Mouse (Mus musculus): ENCODE measurements around the gene Mast4.

The Mast4 gene

GRCm38 (mm10) chr13:103059995-103060652, 274.2 kb downstream of the Mast4 start:
- no peak for DNase-seq (ENCODE audit: low read depth, low spot score)

DNA sequence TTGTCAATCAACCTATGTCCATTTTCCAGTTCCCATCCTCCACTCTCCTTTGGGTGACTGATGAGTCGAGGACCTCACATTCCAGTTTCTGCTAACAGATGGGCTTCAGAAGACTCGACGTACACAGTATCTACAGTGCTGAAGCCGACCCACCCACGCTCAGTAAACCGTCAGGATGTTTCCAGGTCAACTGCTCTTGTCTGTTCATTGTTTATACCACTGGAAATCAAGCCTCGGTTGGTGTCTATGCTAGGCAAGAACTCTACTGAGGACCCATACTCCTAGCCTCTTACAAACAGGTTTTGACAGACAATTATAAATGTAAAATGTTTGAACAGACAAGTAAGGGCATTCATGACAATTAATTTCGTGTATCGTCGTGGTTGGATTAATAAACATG, 277.8 kb downstream of the Mast4 start:
- DNase-seq (ENCODE audit: low read depth, low spot score): no peak

GRCm38 (mm10) chr13:103052661-103053060, 281.6 kb downstream of the Mast4 start:
- DNase-seq (ENCODE audit: low read depth, low spot score): no peak

GRCm38 (mm10) chr13:103048954-103049353, 285.3 kb downstream of the Mast4 start:
- DNase-seq (ENCODE audit: low read depth, low spot score): no peak

DNA sequence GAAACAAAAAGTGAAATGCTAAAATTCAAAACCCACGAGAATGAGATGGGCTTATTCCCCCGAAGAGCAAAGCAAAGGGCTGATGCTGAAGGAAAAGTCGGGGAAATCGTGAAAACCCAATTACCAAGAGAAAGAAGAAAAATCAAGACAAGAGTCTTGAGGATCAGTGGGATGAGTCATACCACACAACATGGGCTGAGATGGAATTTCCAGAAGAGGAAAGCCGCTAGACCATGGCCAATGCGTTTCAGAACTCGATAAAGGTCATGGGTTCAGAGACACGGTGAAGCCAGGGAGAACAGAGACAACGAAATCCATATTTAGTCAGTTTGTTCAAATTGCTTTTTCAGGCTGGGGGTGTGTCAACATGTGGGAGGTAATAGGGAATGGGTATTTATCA, 290.6 kb downstream of the Mast4 start:
- no peak for DNase-seq (ENCODE audit: low read depth, low spot score)

- no peak for DNase-seq (ENCODE audit: low read depth, low spot score)
These were observed 291.3 kb downstream of the Mast4 start for GRCm38 (mm10) chr13:103043011-103043410.

DNA sequence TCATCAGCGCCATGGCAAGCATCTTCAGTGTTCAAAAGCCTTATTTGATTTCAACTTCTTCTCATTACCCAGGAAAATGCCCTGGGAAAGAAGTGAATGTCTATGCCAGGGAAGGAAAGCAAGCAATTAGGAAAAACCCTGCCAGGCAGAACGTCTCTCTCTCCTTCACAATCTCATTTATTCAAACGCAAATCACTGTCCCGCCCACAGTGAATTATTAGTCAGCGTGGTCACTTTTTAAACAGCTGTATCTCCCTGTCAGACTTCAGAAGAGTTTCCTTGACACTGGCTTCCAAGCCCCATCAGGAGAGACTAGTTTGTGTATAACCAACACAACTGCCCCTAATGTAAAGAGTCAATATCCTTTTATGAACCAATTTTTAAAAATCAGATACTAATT, 296.8 kb downstream of the Mast4 start:
- no peak for DNase-seq (ENCODE audit: low read depth, low spot score)

- DNase-seq (ENCODE audit: low read depth, low spot score): peak; percentile 10
These were observed 304.9 kb downstream of the Mast4 start for GRCm38 (mm10) chr13:103029377-103029776.

DNA sequence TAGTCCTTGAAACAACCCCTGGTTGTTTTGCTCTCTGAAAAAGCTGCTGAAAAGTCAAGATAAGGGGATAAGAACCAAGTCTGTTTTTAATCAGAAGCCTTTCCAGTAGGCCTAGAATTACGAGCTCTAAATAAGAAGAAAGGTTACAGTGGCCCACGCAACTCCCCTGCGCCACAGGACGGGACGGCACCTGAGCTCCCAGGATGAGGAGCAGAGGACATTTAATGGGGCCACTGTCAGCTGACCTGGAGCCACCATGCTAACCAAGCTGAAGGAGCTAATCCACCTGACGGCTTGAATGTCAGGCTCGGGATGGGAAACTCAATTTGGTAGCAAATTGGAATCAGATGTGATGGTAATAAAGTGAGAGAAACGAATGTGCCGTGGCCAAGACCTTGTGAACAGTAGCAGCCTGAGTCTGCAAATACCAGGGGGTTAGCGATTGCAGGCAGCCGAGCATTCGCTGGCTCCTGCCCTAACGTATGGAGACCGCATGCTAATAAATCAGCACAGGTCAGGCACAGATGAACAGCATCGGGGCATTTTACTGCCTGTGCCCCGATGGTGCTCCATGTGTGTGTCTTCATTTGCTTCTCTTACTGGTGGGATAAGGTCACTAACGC, 306.7 kb downstream of the Mast4 start:
- DNase-seq (ENCODE audit: low read depth, low spot score): no peak

DNA sequence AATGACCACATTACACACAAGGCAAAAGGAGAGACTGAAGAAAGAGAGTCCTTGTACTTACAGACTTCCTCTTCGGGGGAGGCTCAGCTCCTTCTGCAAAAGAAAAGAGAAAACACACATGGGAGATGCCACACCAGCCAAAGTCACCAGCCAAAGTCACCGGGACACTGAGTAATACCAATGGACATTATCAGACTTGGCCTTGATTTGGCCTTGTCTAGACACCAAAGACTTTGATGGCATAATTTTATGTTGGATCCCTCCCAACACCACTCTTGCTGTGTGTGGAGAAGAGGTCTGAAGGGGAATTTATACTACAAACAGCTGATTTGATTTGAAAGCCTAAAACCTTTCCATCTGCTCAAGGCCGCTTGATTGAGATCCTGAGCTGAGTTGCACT, 308.8 kb downstream of the Mast4 start:
- no peak for DNase-seq (ENCODE audit: low read depth, low spot score)

DNA sequence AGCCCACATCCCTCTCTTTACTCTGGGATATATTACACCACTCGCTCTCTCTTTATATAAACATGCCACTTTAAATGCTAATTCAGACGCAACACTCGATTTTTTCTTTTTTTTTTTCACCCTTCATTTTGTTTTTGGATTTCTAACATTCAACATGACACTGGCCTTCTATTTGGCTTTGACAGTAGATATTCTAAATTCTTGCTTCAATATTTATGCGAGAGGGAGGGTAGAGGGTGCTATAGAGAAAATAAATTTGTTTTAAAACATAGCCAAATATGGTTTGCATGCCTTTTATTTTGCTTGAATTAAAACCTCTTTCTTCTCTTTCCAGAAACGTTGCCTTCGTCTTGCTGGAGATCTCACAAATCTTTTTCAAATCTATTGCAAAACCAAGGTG, 315.8 kb downstream of the Mast4 start:
- DNase-seq (ENCODE audit: low read depth, low spot score): no peak

- no peak for DNase-seq (ENCODE audit: low read depth, low spot score)
These were observed 316.6 kb downstream of the Mast4 start for GRCm38 (mm10) chr13:103017661-103018060.

GRCm38 (mm10) chr13:103015131-103015750, 319.1 kb downstream of the Mast4 start:
- no peak for DNase-seq (ENCODE audit: low read depth, low spot score)

- DNase-seq (ENCODE audit: low read depth, low spot score): no peak
These were observed 319.7 kb downstream of the Mast4 start for GRCm38 (mm10) chr13:103014631-103015030.

GRCm38 (mm10) chr13:103014222-103014621, 320.1 kb downstream of the Mast4 start:
- DNase-seq (ENCODE audit: low read depth, low spot score): no peak

DNA sequence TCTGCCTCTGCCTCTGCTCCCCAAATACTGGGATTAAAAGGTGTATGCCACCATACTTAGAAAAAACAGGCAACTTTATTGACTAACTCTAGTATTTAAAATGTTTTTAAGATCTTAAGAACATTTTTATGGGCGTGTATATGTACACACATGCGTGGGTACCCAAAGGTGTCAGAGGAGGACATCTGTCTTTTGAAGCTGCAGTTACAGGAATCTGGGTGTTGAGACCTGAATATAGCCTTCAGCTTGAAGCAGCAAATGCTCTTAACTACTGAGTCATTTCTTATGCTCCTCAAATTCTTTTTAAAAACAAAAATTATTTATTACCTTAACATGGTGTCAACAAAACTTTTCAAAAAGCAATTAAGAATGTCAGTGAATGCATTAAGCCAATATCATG, 329.1 kb downstream of the Mast4 start:
- no peak for DNase-seq (ENCODE audit: low read depth, low spot score)

- DNase-seq (ENCODE audit: low read depth, low spot score): no peak
These were observed 332.5 kb downstream of the Mast4 start for GRCm38 (mm10) chr13:103001831-103002230.

DNA sequence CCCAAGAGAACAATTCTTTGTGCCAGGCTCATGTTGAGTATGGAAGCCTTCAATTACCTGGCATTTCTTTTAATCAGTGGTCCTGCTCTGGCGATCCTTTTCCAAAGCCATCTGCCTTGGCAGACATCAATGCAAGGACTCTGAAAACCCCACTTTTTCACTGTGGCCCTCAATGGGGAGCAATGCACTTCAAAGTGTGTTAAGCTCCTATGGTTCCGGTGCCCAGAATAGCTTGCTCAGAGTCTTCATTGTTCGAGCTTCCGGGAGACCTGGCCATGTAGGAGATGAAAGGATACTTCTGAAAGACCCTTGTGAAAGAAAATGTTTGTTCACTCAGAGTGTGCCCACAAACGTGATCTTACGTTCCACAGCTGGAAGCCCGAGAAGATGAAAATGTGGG, 333.4 kb downstream of the Mast4 start:
- no peak for DNase-seq (ENCODE audit: low read depth, low spot score)

GRCm38 (mm10) chr13:102994098-102994497, 340.2 kb downstream of the Mast4 start:
- no peak for DNase-seq (ENCODE audit: low read depth, low spot score)

DNA sequence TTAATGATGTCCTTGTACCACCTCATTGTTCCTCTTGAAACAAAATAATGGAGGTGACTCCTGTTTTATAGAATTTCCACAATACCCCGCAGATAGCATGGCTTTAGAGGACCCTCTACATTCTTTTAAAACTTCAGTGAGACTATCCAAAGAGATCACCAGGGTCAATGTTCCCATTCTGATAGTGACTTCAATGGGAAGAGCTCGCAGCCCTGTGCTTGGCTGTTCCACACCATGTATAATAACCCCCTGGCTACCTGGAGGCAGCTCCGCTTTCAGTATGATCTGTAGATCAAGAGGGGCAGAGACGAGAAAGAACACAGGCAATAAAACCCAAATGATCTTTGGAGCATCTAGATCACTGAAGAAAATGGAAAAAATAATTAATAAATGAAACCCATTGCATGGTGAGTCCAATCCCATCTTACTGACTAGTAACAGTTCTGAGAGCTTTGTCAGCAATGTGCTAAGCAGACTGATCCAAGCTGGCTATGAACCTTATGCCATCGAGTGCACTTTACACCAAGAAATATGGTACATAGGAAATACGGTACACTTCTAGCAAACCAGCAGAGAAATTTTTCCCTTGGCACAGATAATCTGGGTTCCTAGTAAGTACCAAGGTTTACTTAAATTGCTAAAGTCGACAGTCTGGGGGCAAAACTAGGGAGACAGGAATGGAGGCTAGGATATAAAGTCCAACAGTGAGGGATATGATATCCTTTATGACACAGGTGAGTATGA, 341.4 kb downstream of the Mast4 start:
- no peak for DNase-seq (ENCODE audit: low read depth, low spot score)

GRCm38 (mm10) chr13:102991928-102992327, 342.4 kb downstream of the Mast4 start:
- DNase-seq (ENCODE audit: low read depth, low spot score): no peak

GRCm38 (mm10) chr13:102991196-102991595, 343.1 kb downstream of the Mast4 start:
- DNase-seq (ENCODE audit: low read depth, low spot score): no peak
